Mouse (Mus musculus) thymus, postnatal 25 days (tissue): Measurements from ENCODE around the gene Igsf11.
A peak's percentile ranks its signal among the peaks of the same experiment; 100 is the strongest.

Source experiments
- DNase-seq: peaks from one replicate; pipeline ENCODE4 v3.0.0; 2022

Gene Igsf11

GRCm38 (mm10) chr16:38892371-38892770 lies at the start of gene Igsf11:
Igsf11 (plus strand) TSS chr16:38892671.
- no peak for DNase-seq

GRCm38 (mm10) chr16:38858120-38858749 lies 34.2 kb upstream of the Igsf11 start:
- DNase-seq, result no peak

- DNase-seq, result no peak
These were observed 31.9 kb upstream of the Igsf11 start for GRCm38 (mm10) chr16:38860548-38860947.

GRCm38 (mm10) chr16:38864358-38864757 lies 28.1 kb upstream of the Igsf11 start:
- DNase-seq, result no peak

- DNase-seq, result no peak
These were observed 19.2 kb upstream of the Igsf11 start for GRCm38 (mm10) chr16:38873231-38873630.

GRCm38 (mm10) chr16:38874481-38874880 lies 18.0 kb upstream of the Igsf11 start:
- no peak for DNase-seq

GRCm38 (mm10) chr16:38898816-38899425 lies 6.5 kb downstream of the Igsf11 start:
- DNase-seq, result no peak

- DNase-seq, result no peak
These were observed 7.6 kb downstream of the Igsf11 start for GRCm38 (mm10) chr16:38900024-38900423.

GRCm38 (mm10) chr16:38902111-38902778 lies 9.8 kb downstream of the Igsf11 start:
- peak; percentile 88 for DNase-seq

GRCm38 (mm10) chr16:38903020-38903419 lies 10.5 kb downstream of the Igsf11 start:
- no peak for DNase-seq

GRCm38 (mm10) chr16:38904202-38904601 lies 11.7 kb downstream of the Igsf11 start:
- no peak for DNase-seq

GRCm38 (mm10) chr16:38905911-38906310 lies 13.4 kb downstream of the Igsf11 start:
- no peak for DNase-seq

- no peak for DNase-seq
These were observed 15.8 kb downstream of the Igsf11 start for GRCm38 (mm10) chr16:38908304-38908703.

- no peak for DNase-seq
These were observed 17.0 kb downstream of the Igsf11 start for GRCm38 (mm10) chr16:38909506-38909905.

GRCm38 (mm10) chr16:38910088-38910487 lies 17.6 kb downstream of the Igsf11 start:
- no peak for DNase-seq

GRCm38 (mm10) chr16:38915451-38915850 lies 23.0 kb downstream of the Igsf11 start:
- no peak for DNase-seq

GRCm38 (mm10) chr16:38916053-38916786 lies 23.7 kb downstream of the Igsf11 start:
- no peak for DNase-seq

GRCm38 (mm10) chr16:38916885-38917284 lies 24.4 kb downstream of the Igsf11 start:
- DNase-seq, result no peak

- no peak for DNase-seq
These were observed 25.6 kb downstream of the Igsf11 start for GRCm38 (mm10) chr16:38918121-38918520.

- no peak for DNase-seq
These were observed 28.0 kb downstream of the Igsf11 start for GRCm38 (mm10) chr16:38920488-38920887.

- DNase-seq, result no peak
These were observed 32.5 kb downstream of the Igsf11 start for GRCm38 (mm10) chr16:38924940-38925339.

- no peak for DNase-seq
These were observed 36.3 kb downstream of the Igsf11 start for GRCm38 (mm10) chr16:38928760-38929159.

GRCm38 (mm10) chr16:38931519-38931918 lies 39.0 kb downstream of the Igsf11 start:
- no peak for DNase-seq

- no peak for DNase-seq
These were observed 48.3 kb downstream of the Igsf11 start for GRCm38 (mm10) chr16:38940805-38941204.
